Mouse (Mus musculus) intestine, postnatal 0 days (tissue): ENCODE results near the gene Olfr1211. TPM values are rescaled to one million over a fixed set of nuclear protein-coding genes. Genes with fewer than 3 reads are reported as not detected.

Experiments used
- ATAC-seq: fragments of 200-750 bp; cut with Nextera tagmentation; 2 replicates; pipeline ENCODE4 v1.8.0; 2017; ENCODE audit warnings: mild to moderate bottlenecking, moderate TSS enrichment, moderate library complexity
- H3K27ac ChIP-seq: fragments of 300-500 bp; sonication (generic); 2 replicates; pipeline ENCODE4 v1.5.1; 2014; ENCODE audit warnings: mild to moderate bottlenecking, low read depth, low read length, moderate library complexity
- H3K27me3 ChIP-seq: fragments of 300-500 bp; sonication (generic); replicated peaks from 2 replicates; pipeline ENCODE4 v1.6.1; 2014; ENCODE audit warnings: low read length, mixed read lengths; ENCODE audit not compliant: control insufficient read depth, insufficient read depth
- H3K36me3 ChIP-seq: fragments of 300-500 bp; sonication (generic); 2 replicates; pipeline ENCODE4 v1.6.1; 2014; ENCODE audit warnings: mild to moderate bottlenecking, moderate library complexity; ENCODE audit not compliant: control insufficient read depth, insufficient read depth
- H3K4me1 ChIP-seq: fragments of 300-500 bp; sonication (generic); replicated peaks from 2 replicates; pipeline ENCODE4 v1.6.1; 2014; ENCODE audit warnings: antibody characterized with exemption, low read length, mixed read lengths; ENCODE audit not compliant: control insufficient read depth, insufficient read depth
- H3K4me2 ChIP-seq: fragments of 300-500 bp; sonication (generic); replicated peaks from 2 replicates; pipeline ENCODE4 v1.6.1; 2014; ENCODE audit warnings: low read depth, mild to moderate bottlenecking, moderate library complexity
- H3K4me3 ChIP-seq: fragments of 300-500 bp; sonication (generic); 2 replicates; pipeline ENCODE4 v1.5.1; 2014; ENCODE audit warnings: low read depth, low read length
- H3K9ac ChIP-seq: fragments of 300-500 bp; sonication (generic); 2 replicates; pipeline ENCODE4 v1.6.1; 2014; ENCODE audit warnings: mild to moderate bottlenecking, low read depth, low read length
- H3K9me3 ChIP-seq: fragments of 300-500 bp; sonication (generic); 2 replicates; pipeline ENCODE4 v1.6.1; 2016; ENCODE audit warnings: mixed run types; ENCODE audit not compliant: control insufficient read depth
- CTCF ChIP-seq: sonication (generic); IDR thresholded peaks from 2 replicates; pipeline ENCODE4 v1.5.1; 2016; ENCODE audit warnings: low read depth, mild to moderate bottlenecking, control low read depth, antibody characterized with exemption, moderate library complexity
- WGBS: fragments of 180-500 bp; shearing (Covaris S2); extraction: QIAGEN DNeasy Blood & Tissue Kit; methylation state at CpG from one replicate; pipeline ENCODE4 v1.1.7; 2014; 5-methylcytosine and 5-hydroxymethylcytosine counted together
- polyA plus RNA-seq: library from polyadenylated mRNA; unstranded; fragments of >200 nt; fragmentation: Nextera tagmentation; extraction: Ambion mirVana; gene quantifications from 2 replicates; pipeline ENCODE4 v1.2.1, GENCODE M21; 2015

The Olfr1211 gene
- polyA plus RNA-seq, result not detected in 2 replicates

DNA sequence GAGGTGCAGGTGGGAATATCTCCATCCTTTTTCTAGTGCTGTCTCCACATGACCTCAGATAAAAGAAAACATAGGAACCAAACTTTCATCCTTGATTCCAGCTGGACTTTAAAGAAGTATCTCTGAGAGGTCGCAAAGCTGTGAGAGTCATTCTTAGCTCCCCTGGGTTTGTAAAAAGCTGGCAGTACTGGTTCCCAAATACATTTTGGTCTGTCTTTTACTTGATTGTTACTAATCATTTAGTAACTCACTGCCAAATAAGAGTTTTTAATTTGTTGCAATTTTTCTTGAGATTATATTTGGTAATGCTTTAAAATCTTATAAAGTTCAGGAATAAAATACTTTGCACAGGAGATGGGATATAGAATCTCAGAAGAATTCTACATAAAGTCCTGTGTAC is at the start of gene Olfr1211:
Gene Olfr1211 (minus strand): TSS at position 101 of the 400 bp plus-strand sequence.
- ATAC-seq, result no peak
- no peak within 1 kb of the TSS for H3K4me3 ChIP-seq

DNA sequence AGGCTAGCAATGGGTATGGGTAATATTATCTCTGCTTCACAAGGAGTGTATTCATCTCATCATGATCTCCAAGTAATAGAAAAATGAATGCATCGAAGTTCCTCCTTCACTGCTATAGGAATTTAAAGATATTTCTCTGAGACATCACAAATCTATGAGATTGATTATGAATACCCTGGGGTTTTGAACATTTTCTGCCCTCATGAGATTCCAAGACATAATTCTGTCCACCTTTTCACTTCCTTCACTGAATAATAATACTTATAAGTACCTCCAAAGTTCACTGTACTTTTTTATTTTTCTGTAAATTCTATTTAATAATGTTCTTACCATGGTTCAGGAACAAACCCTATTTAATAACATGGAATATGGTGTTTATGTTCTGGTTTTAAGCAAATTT is 42.3 kb upstream of the Olfr1211 start, which contains the start of gene Gm13762:
Gene Gm13762 (minus strand): TSS at position 101 of the 400 bp plus-strand sequence.
- Histone ChIP-seq H3K27ac (no peak within 1 kb of the TSS), H3K36me3 (no peaks in the 10 kb centered on the region), H3K4me2 (no peak within 1 kb of the TSS), H3K9me3 (no peaks in the 10 kb centered on the region), H3K9ac (no peak within 1 kb of the TSS), H3K4me1 (no peaks in the 10 kb centered on the region), H3K27me3 (no peaks in the 10 kb centered on the region), H3K4me3 (no peak within 1 kb of the TSS)
- no peak for TF ChIP-seq CTCF
- ATAC-seq, result no peak
- 78% methylated on average over 1 of the region's 1 CpGs for WGBS

More for the DNA sequence above, at the start of gene Olfr1211:
- WGBS, result 86% methylated on average over 1 of the region's 1 CpGs
- no peak for TF ChIP-seq CTCF
- no peaks in the 10 kb centered on the region for H3K27me3 ChIP-seq
- no peaks in the 10 kb centered on the region for H3K4me1 ChIP-seq
- no peak within 1 kb of the TSS for H3K9ac ChIP-seq
- H3K27ac ChIP-seq, result no peak within 1 kb of the TSS
- no peak within 1 kb of the TSS for H3K4me2 ChIP-seq
- H3K36me3 ChIP-seq, result no peaks in the 10 kb centered on the region
- H3K9me3 ChIP-seq, result no peaks in the 10 kb centered on the region

DNA sequence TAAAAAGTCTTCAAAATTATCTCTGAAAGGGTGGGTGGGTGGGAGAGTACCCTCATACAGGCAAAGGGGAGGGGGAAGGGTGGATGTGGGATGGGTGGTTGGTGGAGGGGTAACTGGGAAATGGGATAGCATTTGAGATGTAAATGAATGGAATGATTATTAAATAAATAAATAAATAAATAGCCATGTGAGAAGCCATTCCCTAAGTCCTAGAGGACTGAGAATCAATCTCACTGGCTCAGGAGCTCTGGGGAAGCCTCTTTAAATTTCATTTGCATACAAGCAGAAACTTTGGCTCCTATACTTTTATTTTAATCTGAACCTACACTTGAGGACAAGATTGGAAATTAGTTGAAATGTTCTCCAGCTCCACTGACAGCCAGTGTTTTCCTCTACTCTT is 15.8 kb upstream of the Olfr1211 start, which contains the start of gene Olfr1212:
Gene Olfr1212 (plus strand): TSS at position 301 of the 400 bp plus-strand sequence.
- no peak within 1 kb of the TSS for H3K4me3 ChIP-seq
- H3K4me2 ChIP-seq, result no peak within 1 kb of the TSS
- no peaks in the 10 kb centered on the region for H3K36me3 ChIP-seq
- H3K27ac ChIP-seq, result no peak within 1 kb of the TSS
- no peaks in the 10 kb centered on the region for H3K27me3 ChIP-seq
- H3K9ac ChIP-seq, result no peak within 1 kb of the TSS
- TF ChIP-seq CTCF, result no peak
- H3K4me1 ChIP-seq, result no peaks in the 10 kb centered on the region
- ATAC-seq, result no peak
- H3K9me3 ChIP-seq, result no peaks in the 10 kb centered on the region

DNA sequence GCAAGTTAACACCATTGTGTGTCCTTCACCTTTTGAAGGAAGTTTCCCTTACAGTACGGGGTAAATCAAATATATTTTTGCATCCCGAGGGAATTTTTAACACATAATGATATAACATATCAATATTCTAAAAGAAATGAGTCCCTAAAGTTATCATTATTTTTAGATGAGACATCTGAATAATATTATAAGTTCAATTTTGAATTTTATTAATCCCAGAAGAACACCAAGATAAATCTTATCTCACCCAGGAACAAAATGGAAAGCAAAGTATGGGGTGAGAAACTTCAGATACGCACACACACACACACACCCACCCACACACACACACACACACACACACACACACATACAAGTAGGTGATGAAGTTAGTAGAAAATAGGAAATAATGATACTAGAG is 22.9 kb downstream of the Olfr1211 start, which contains the start of gene Olfr1209:
Gene Olfr1209 (minus strand): TSS at position 101 of the 400 bp plus-strand sequence.
- Histone ChIP-seq H3K4me2 (no peak within 1 kb of the TSS), H3K27me3 (no peaks in the 10 kb centered on the region), H3K4me1 (no peaks in the 10 kb centered on the region), H3K9ac (no peak within 1 kb of the TSS), H3K27ac (no peak within 1 kb of the TSS), H3K4me3 (no peak within 1 kb of the TSS), H3K36me3 (no peaks in the 10 kb centered on the region), H3K9me3 (no peaks in the 10 kb centered on the region)
- no peak for ATAC-seq
- TF ChIP-seq CTCF, result no peak
- WGBS, result 88% methylated on average over 3 of the region's 3 CpGs

DNA sequence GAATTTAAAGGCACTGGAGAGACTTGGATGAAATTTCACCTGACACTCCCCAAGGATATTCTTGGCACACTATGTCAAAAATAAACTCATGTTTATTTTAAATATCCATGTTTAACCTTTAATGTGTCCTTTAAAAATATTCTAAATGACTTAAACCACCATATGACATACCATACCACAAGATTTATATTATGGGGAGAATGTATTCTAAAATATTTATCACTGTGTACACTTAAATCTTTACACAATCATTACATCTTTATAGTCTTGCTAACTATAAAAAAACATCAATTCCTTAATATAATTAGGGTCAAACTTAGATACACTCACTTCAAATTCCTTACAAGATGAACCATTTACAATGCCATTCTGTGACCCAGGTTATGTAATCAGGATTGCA is 35.7 kb downstream of the Olfr1211 start, which contains the start of gene Olfr1208:
Gene Olfr1208 (minus strand): TSS at position 101 of the 400 bp plus-strand sequence.
- H3K27me3 ChIP-seq, result no peaks in the 10 kb centered on the region

More for the DNA sequence above, 35.7 kb downstream of the Olfr1211 start, which contains the start of gene Olfr1208:
- no peaks in the 10 kb centered on the region for H3K4me1 ChIP-seq
- H3K36me3 ChIP-seq, result no peaks in the 10 kb centered on the region
- H3K27ac ChIP-seq, result no peak within 1 kb of the TSS
- H3K9me3 ChIP-seq, result no peaks in the 10 kb centered on the region
- no peak within 1 kb of the TSS for H3K9ac ChIP-seq
- H3K4me3 ChIP-seq, result no peak within 1 kb of the TSS
- no peak for ATAC-seq
- H3K4me2 ChIP-seq, result no peak within 1 kb of the TSS
- TF ChIP-seq CTCF, result no peak

Other genes with a start within 250 kb of the Olfr1211 start
- gene Olfr1195, start 248.9 kb downstream of the Olfr1211 start, polyA plus RNA-seq, result not detected in 2 replicates
- not detected in 2 replicates for gene Olfr1196, start 233.5 kb downstream of the Olfr1211 start, polyA plus RNA-seq
- not detected in 2 replicates for gene Olfr1197, start 205.7 kb downstream of the Olfr1211 start, polyA plus RNA-seq
- not detected in 2 replicates for gene Olfr1198, start 186.7 kb downstream of the Olfr1211 start, polyA plus RNA-seq
- not detected in 2 replicates for gene Olfr1199, start 177.6 kb downstream of the Olfr1211 start, polyA plus RNA-seq
- not detected in 2 replicates for gene Olfr1200, start 167.6 kb downstream of the Olfr1211 start, polyA plus RNA-seq
- not detected in 2 replicates for gene Olfr1201, start 145.1 kb downstream of the Olfr1211 start, polyA plus RNA-seq
- gene Olfr1202, start 123.6 kb downstream of the Olfr1211 start, polyA plus RNA-seq, result not detected in 2 replicates
- gene Olfr1205, start 108.4 kb downstream of the Olfr1211 start, polyA plus RNA-seq, result not detected in 2 replicates
- not detected in 2 replicates for gene Olfr1204, start 88.8 kb downstream of the Olfr1211 start, polyA plus RNA-seq
- not detected in 2 replicates for gene Olfr1206, start 74.9 kb downstream of the Olfr1211 start, polyA plus RNA-seq
- not detected in 2 replicates for gene Olfr1208, start 35.8 kb downstream of the Olfr1211 start, polyA plus RNA-seq
- not detected in 2 replicates for gene Olfr1209, start 23.0 kb downstream of the Olfr1211 start, polyA plus RNA-seq
- gene Olfr1212, start 15.9 kb upstream of the Olfr1211 start, polyA plus RNA-seq, result not detected in 2 replicates
- gene Gm13762, start 42.2 kb upstream of the Olfr1211 start, polyA plus RNA-seq, result not detected in 2 replicates
- gene Olfr1214, start 54.5 kb upstream of the Olfr1211 start, polyA plus RNA-seq, result not detected in 2 replicates
- not detected in 2 replicates for gene Olfr1215, start 68.9 kb upstream of the Olfr1211 start, polyA plus RNA-seq
- not detected in 2 replicates for gene Olfr1216, start 80.2 kb upstream of the Olfr1211 start, polyA plus RNA-seq
- gene Olfr1217, start 94.0 kb upstream of the Olfr1211 start, polyA plus RNA-seq, result not detected in 2 replicates
- gene Olfr1218, start 123.1 kb upstream of the Olfr1211 start, polyA plus RNA-seq, result not detected in 2 replicates
- not detected in 2 replicates for gene Olfr1219, start 145.4 kb upstream of the Olfr1211 start, polyA plus RNA-seq
- not detected in 2 replicates for gene Olfr1220, start 168.7 kb upstream of the Olfr1211 start, polyA plus RNA-seq
- gene Olfr1221, start 179.2 kb upstream of the Olfr1211 start, polyA plus RNA-seq, result not detected in 2 replicates
- not detected in 2 replicates for gene Olfr1222, start 194.9 kb upstream of the Olfr1211 start, polyA plus RNA-seq
- not detected in 2 replicates for gene Olfr1223, start 213.4 kb upstream of the Olfr1211 start, polyA plus RNA-seq
- gene Olfr1224-ps1, start 226.0 kb upstream of the Olfr1211 start, polyA plus RNA-seq, result not detected in 2 replicates
- not detected in 2 replicates for gene Olfr1225, start 236.6 kb upstream of the Olfr1211 start, polyA plus RNA-seq